Mouse (Mus musculus) liver, embryonic 14.5 days (tissue): Measurements from ENCODE around the gene Ctnnd2.

Source experiments
- CTCF ChIP-seq: IDR thresholded peaks from 2 replicates; pipeline ENCODE4 v1.5.1; 2016; ENCODE audit warnings: antibody characterized with exemption, low read depth, control low read depth
- EP300 ChIP-seq: IDR thresholded peaks from 2 replicates; pipeline ENCODE4 v1.6.1; 2016; ENCODE audit warnings: antibody characterized with exemption, low read depth

DNA sequence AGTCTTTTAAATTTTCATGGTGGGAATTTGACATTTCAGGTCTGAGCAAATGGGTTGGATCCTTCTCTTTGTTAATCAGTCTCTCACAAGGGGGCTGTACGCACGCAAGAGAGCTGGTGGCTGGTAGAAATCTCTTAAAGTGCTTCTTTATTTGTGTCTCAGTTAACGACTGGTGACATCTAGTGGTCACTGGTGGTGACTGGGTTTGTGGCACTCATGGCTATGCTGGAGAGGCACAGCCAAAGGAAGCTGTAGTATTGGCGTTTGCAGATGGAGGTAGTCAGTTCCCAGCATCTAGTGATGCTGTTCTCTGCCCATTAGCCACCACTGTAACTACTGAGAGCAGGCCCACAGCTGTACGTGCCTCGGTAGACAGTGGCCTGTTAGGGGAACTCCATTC lies 568.3 kb downstream of the Ctnnd2 start:
- TF ChIP-seq CTCF (peak; percentile 61), EP300 (no peak)
